Mouse (Mus musculus): ENCODE measurements at regions not wholly inside any gene's neighbourhood (a gene's known extent, or its start where the extent isn't known, plus 50 kb on each side); places are given as distances from the start of the nearest gene placed in this dataset.
"Not testable (repeated sequence)": the region's sequence is repeated elsewhere in the genome, so short reads cannot be mapped to it uniquely, and the experiment has no call there.

DNA sequence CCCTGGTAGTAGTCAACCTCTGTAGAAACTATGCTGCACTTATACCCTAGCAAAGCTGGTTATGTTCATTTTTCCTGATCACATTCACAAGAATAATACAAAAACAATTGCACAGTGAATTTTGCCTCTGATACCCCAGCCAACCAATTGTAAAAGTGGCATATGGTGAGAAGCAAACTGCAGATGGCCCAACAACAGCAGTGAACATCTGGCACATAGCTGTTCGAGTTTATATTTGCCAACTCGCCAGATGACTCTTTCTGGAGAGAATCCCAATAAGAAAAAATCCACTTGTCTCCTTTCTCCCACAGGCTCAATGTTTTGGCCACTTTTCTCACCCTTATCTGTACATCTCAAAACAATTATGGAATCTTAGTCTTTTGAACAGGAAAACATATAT is 196.5 kb upstream of the Grik2 start:
- DNase-seq (ENCODE audit: low read depth, low spot score), result peak; percentile 0

DNA sequence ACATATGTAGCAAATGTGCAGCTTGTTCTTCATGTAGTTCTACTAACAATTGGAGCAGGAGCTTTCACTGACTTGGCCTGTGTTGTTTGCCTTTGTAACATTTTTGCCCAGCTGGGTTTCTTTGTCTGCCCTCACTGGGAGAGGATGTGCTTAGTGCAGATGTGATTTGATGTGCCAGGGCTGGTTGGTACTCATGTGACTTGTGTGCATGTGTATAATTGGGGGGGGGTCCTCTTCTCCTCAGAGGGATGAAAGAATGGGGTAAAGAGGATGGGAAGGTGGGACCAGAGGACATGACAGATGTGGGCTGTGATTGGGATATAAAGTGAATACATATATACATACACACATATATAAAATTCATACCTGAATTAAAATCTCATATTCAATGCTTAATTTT is 163.9 kb upstream of the Grik2 start:
- DNase-seq (ENCODE audit: low read depth, low spot score), result no peak

DNA sequence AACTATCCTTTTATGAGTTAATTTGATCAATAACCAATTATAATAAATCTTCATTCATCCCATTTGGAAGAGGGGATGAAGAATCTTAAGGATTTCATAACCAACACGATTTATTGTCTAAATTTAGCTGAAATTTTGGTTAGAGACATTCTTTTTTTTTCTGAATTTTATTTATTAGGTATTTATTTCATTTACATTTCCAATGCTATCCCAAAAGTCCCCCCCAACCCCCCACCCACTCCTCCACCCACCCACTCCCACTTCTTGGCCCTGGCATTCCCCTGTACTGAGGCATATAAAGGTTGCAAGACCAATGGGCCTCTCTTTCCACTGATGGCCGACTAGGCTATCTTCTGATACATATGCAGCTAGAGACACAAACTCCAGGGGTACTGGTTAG is 148.7 kb upstream of the Grik2 start:
- DNase-seq (ENCODE audit: low read depth, low spot score), result not testable (repeated sequence)

DNA sequence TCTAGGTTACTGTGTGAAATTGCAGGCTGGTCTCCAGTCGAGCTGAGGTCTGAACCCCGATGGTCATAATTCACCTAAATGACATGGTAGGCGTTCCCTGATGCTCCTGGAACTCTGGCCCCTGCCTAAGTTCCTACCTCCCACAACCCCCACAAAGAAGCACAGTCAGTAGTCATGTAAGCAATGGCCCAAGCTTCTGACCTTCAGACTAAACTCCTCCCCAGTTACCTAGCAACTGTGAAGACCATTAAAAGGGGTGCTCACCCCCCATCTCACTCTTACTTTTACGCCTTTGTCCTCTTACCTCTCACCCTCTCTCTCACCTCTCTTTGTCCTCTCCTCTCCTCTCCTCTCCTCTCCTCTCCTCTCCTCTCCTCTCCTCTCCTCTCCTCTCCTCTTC is 120.6 kb upstream of the Grik2 start:
- not testable (repeated sequence) for DNase-seq (ENCODE audit: low read depth, low spot score)

DNA sequence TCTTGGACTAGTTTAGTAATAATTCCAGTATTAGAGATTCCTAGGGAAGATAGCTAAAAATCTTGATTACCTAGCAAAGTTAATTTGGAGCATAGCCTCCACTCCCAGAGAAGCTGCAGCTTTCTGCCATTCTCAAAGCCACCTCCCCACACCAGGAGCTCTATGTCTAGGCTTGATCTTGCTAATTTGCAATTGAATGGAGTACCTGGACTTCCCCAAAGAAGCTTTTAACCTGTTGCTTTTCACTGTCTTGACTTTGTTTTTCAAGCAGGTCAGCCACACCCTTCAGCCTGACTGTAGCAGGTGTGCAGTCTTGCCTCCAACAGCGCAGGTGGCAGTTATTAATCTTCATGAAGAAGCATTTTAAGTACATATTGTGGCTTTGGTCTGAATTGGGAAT is 119.6 kb upstream of the Grik2 start:
- DNase-seq (ENCODE audit: low read depth, low spot score), result not testable (repeated sequence)

DNA sequence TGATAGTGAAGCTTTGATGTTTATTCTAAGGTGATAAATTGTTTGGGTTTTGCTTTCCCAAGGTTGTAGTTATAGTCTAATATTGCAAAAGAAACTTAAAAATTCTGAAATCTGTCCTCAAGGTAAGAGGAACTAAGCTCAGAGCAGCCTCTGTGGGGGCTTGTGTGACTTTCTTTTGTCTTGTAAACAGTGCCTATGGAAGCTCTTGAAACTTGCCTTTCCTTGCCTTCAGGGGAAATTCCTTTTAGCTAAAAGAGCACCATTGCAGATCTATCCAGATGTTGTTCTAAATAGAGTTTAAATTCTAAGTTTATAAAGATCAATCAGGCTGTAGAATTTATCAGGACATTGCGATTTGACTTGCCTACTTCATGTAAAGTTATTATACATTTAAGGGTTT is 116.1 kb upstream of the Grik2 start:
- not testable (repeated sequence) for DNase-seq (ENCODE audit: low read depth, low spot score)

DNA sequence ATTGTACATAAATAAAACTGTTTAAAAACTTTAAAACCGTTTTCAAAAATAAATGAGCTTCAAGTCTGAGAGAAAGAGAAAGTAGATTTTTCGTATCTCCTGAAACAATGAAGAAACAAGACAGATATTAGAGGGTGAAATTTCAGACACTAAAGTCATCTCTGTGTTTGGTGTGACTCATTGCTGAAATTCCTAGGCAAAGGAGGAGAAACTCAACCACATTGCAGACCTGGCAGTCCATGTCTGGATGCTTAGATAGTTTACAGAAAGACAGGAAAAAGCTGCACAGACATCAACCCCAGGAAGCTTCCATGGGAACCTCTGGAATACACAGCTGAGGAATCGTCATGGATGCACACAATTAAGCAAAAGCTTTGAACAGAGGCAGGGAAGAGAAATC is 106.9 kb upstream of the Grik2 start:
- no peak for DNase-seq (ENCODE audit: low read depth, low spot score)

DNA sequence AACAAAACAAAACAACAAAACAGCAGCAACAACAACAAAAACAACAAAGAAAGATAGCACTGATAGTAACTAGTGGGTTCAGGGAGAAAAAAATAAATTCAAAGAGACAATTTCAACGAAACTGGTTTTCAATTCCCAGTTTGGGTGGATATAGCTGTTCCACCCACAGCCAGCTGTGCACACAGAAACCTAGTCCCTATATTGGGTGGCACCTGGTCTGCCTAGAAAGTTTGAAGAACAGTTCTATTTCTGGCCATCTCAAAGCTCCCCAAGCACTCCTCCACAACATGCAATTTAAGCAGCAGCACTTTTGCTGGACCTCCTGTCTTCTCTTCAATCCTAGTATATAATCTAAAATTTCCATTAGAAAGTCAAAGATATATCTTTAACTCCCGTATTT is 95.5 kb upstream of the Grik2 start:
- no peak for DNase-seq (ENCODE audit: low read depth, low spot score)

DNA sequence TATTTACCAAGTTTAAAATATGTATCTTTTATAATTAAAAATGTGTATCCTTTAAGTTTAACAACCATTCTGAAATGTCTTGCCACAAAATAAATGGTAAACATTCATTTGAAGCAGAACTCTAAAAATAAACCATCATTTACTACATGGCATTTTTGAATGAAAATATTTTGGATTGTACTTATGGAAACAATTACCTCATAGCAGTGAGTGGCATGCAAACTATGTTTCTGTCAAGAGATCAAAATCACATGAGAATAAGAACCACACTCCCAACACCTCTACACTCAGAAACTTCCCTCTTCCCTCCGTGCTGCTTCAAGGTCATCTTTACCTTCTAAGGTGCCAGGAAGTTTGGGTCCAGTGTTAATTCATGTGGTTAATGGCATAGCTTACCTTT is 94.9 kb upstream of the Grik2 start:
- no peak for DNase-seq (ENCODE audit: low read depth, low spot score)

DNA sequence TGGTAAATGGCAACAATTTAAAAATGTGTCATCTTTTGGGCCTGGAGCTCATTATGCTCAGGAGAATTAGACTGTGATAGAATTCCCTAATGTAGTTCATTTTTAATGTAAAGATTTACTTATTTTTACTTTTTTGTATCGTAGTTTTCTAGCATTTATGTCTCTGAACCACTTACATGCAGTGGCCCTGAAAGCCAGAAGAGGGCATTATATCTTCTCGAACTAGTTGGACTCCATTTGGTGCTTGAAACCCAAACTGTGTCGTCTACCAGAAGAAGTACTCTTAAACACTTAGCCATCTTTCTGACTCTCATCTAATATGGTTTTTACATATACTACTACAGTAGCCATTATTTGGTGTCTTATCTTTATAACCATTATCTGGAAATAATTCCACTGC is 75.2 kb upstream of the Grik2 start:
- no peak for DNase-seq (ENCODE audit: low read depth, low spot score)

DNA sequence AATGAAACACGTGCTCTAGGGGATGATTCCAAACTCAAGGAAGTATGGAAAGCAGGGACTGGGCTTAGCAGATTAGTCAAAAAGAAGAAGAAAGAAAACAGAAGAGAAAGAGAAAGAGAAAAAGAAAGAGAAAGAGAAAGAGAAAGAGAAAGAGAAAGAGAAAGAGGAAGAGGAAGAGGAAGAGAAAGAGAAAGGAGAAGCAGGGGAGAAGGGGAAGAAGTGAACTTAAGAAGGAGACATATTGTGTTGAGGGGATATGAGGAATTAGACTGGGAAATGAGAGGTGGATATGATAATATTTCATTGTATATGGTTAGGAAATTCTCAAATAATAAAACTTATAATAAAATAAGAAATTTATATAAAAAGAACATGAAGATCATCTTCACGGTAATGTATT is 59.1 kb upstream of the Grik2 start:
- DNase-seq (ENCODE audit: low read depth, low spot score), result no peak

DNA sequence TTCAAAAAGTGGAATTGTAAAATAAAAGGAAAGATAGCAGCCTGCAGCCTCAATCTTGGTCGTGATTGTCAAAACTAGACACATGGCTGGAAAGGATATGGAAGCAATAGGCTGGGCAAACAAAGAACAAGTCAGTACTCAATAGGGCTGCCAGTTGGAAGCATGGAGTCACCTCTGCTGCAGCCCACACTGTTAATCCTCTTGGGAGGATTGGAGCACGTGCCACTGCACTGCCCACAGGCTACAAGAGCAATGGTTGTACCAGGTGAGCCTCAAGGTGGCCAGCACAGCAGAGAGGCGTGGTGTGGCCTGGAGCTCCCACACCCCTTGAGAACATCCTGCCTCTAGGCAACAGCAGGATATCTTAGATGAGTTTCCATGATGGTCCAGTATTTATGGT is 55.7 kb upstream of the Grik2 start:
- DNase-seq (ENCODE audit: low read depth, low spot score), result no peak

Measured in retina, postnatal 7 days (tissue).